Mouse (Mus musculus) ES-E14 (cell line): ENCODE data around the gene Abca17. TPM values are rescaled to one million over a fixed set of nuclear protein-coding genes. Genes with fewer than 3 reads are reported as not detected.

Experiments used
- DNase-seq: peaks from one replicate; pipeline ENCODE4 v3.0.0-alpha.2; 2013; ENCODE audit warnings: low read depth, low spot score
- H3K27ac ChIP-seq: 2 replicates; pipeline ENCODE4 v1.5.1; 2012; ENCODE audit warnings: low read depth, mild to moderate bottlenecking, low read length, moderate library complexity, mixed read lengths; ENCODE audit not compliant: poor library complexity, insufficient read depth, severe bottlenecking
- H3K36me3 ChIP-seq: 2 replicates; pipeline ENCODE4 v1.6.1; 2012; ENCODE audit warnings: mild to moderate bottlenecking, low read length, moderate library complexity, mixed read lengths; ENCODE audit not compliant: control insufficient read depth, poor library complexity, insufficient read depth, severe bottlenecking
- H3K4me1 ChIP-seq, 2 experiments: fragments of 150-350 bp in 1 of 2; sonication (generic) in 1 of 2; 2 replicates each; pipeline ENCODE4 v1.6.1; 2012; ENCODE audit warnings: low read length in 2 of 2, mild to moderate bottlenecking in 1 of 2, mixed read lengths in 1 of 2; ENCODE audit not compliant: control insufficient read depth in 2 of 2, insufficient read depth in 2 of 2, poor library complexity in 1 of 2
- H3K4me3 ChIP-seq, 2 experiments: fragments of 150-350 bp in 1 of 2; sonication (generic) in 1 of 2; 2 replicates each; pipeline ENCODE4 v1.5.1; 2012; ENCODE audit warnings: low read length in 2 of 2, low read depth in 1 of 2, mild to moderate bottlenecking in 1 of 2, mixed read lengths in 1 of 2; ENCODE audit not compliant: insufficient read depth in 1 of 2, poor library complexity in 1 of 2, severe bottlenecking in 1 of 2
- H3K9ac ChIP-seq: 2 replicates; pipeline ENCODE4 v1.6.1; 2012; ENCODE audit warnings: low read depth, mild to moderate bottlenecking, low read length, mixed read lengths; ENCODE audit not compliant: poor library complexity, insufficient read depth, severe bottlenecking
- H3K9me3 ChIP-seq: fragments of 150-350 bp; sonication (generic); 2 replicates; pipeline ENCODE4 v1.6.1; 2012; ENCODE audit warnings: low read depth, mild to moderate bottlenecking, low read length; ENCODE audit not compliant: control insufficient read depth, insufficient read depth
- CHD2 ChIP-seq: IDR thresholded peaks from 2 replicates; pipeline ENCODE4 v1.6.1; 2014; ENCODE audit warnings: mild to moderate bottlenecking, low read depth, low read length, inconsistent platforms
- HCFC1 ChIP-seq: IDR thresholded peaks from 2 replicates; pipeline ENCODE4 v1.6.1; 2012; ENCODE audit warnings: low read length, inconsistent platforms, borderline replicate concordance; ENCODE audit not compliant: insufficient read depth
- MAFK ChIP-seq: IDR thresholded peaks from 2 replicates; pipeline ENCODE4 v1.6.1; 2014; ENCODE audit warnings: mild to moderate bottlenecking, low read depth, low read length, inconsistent platforms; ENCODE audit not compliant: insufficient read depth
- ZC3H11A ChIP-seq: IDR thresholded peaks from 2 replicates; pipeline ENCODE4 v1.6.1; 2012; ENCODE audit warnings: low read depth, mild to moderate bottlenecking, inconsistent platforms, low read length, borderline replicate concordance
- ZNF384 ChIP-seq: IDR thresholded peaks from 2 replicates; pipeline ENCODE4 v1.6.1; 2012; ENCODE audit warnings: low read depth, low read length, inconsistent platforms
- in situ Hi-C, 2 experiments: fragments of 600-800 bp; cut with MboI; formaldehyde crosslinking; loops; one replicate each; pipeline ENCODE4 v1.15.1; 2025; ENCODE audit warnings: low sequenced_read_pairs in 2 of 2, inconsistent platforms in 1 of 2; ENCODE audit not compliant: unreplicated experiment in 2 of 2
- total RNA-seq: library from RNA; depleted of rRNA; stranded (reverse); fragments of 300-350 nt; gene quantifications from 2 replicates; pipeline ENCODE4 v1.2.3, GENCODE M21; 2012

Gene Abca17
- total RNA-seq, 1 experiment: not detected

DNA sequence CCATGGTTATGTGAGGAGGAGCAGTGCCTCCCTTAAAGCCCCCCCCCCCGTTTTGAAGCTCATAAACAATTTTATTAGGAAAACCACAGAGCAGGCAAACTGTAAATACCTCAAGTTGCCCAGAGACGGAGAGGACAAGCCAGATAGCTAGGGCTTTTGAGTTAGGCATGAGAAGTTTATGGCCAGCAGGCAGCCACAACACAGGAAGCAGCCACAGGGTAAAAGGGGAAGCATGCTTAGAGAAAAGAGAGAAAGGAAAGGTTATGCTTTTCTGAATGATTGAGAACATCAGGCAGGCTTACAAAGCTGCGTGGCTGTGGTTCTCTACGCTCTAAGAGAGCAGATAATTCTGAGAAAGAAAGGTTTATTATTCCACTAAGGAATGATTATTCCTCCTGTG, 90.4 kb downstream of the Abca17 start:
- Histone ChIP-seq H3K9me3 (no peaks in the 10 kb centered on the region), H3K27ac (no peak overlapping the region), H3K36me3 (no peaks in the 10 kb centered on the region), H3K9ac (no peak overlapping the region), H3K4me3 (no peak overlapping the region), H3K4me1 (no peaks in the 10 kb centered on the region)
- no peak for DNase-seq
- TF ChIP-seq ZC3H11A (no peak), MAFK (no peak), ZNF384 (no peak), HCFC1 (no peak), CHD2 (no peak)
- in situ Hi-C loops: no loop called here

DNA sequence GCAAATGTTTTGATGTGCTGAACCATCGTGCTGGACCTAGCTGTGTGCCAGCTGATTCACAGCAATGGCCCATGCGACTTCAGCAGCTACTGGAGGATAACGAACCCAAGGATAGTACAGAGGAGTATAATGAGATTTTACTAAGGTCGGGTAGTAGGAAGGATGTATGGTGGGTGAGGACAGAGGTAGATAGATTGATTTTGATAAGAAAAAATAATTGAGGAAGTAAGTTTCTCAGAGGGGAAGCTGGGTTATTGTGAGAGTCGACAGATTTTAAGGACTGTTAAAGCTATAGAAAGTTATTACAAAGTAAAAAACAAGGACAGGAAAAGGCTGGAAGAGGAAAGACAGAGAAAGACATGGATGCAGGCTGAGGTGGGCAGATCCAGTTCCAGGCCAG, 91.2 kb downstream of the Abca17 start:
- no peak for DNase-seq
- Histone ChIP-seq H3K9me3 (no peaks in the 10 kb centered on the region), H3K4me1 (no peaks in the 10 kb centered on the region), H3K36me3 (no peaks in the 10 kb centered on the region), H3K4me3 (no peak overlapping the region), H3K9ac (no peak overlapping the region), H3K27ac (no peak overlapping the region)
- in situ Hi-C loops: no loop called here
- no peak for TF ChIP-seq ZC3H11A
- TF ChIP-seq HCFC1: no peak
- no peak for TF ChIP-seq MAFK
- no peak for TF ChIP-seq CHD2
- TF ChIP-seq ZNF384: no peak

DNA sequence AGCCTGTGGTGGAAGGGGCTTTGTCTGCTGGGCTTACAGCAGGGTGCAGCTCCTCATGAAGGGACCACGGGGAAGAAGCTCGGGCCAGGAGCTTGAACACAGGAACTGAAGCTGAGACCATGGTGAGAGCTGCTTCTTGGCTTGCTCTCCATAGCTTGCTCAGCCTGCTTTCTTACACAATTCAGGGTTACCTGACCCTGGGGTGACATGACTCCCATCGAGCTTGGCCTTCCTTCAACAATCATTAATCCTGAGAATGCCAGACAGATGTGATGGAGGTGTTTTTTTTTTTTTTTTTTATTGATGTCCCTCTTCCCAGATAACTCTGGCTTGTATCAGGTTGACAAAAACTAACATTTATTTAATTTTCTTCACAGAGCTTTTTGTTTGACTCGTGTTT, 91.9 kb downstream of the Abca17 start:
- TF ChIP-seq MAFK (no peak), ZC3H11A (no peak), CHD2 (no peak), HCFC1 (no peak), ZNF384 (no peak)
- H3K27ac ChIP-seq: no peak overlapping the region
- no peak overlapping the region for H3K9ac ChIP-seq
- H3K4me1 ChIP-seq: no peaks in the 10 kb centered on the region
- in situ Hi-C loops: no loop called here
- no peaks in the 10 kb centered on the region for H3K36me3 ChIP-seq
- H3K4me3 ChIP-seq: no peak overlapping the region
- H3K9me3 ChIP-seq: no peaks in the 10 kb centered on the region
- no peak for DNase-seq

DNA sequence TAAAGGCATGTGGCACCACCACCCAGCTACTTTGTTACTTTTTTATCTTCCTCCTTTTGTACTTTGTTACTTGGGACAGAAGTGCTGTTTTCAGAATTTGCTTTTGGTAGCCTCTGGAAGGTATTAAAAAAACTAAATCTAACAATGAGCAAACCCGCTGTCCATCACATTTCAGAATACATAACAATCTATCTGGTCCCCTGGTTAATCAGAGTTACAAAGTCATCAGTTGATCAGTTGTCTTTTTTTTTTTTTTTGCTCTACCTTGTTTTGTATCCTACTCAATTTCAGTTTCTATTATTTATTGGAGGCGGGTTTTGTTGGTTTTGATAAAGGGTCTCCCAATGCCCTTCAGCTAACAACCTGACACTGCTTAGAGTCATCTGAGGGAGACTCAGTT, 98.5 kb downstream of the Abca17 start:
- Histone ChIP-seq H3K27ac (peak overlapping the region; percentile 98; the same call in 1 of the 2 replicates), H3K4me3 (0 out of 4 replicates have a peak overlapping the region, but pooled peaks of 1 of the 2 experiments have one; percentile 66)
- in situ Hi-C loops: no loop called here

More for the DNA sequence above, 98.5 kb downstream of the Abca17 start:
- H3K36me3 ChIP-seq: peaks cover 9% of the 10 kb centered on the region
- H3K9ac ChIP-seq: peak overlapping the region; percentile 95; the same call in 1 of the 2 replicates
- H3K4me1 ChIP-seq: peaks cover 0 to 2% of the 10 kb centered on the region in 2 experiments; a peak in 1 of 4 replicates
- TF ChIP-seq HCFC1: no peak
- peak; percentile 77 for TF ChIP-seq ZNF384
- no peak for TF ChIP-seq ZC3H11A
- TF ChIP-seq CHD2: no peak
- TF ChIP-seq MAFK: no peak
- DNase-seq: no peak
- no peaks in the 10 kb centered on the region for H3K9me3 ChIP-seq
